Mouse (Mus musculus): ENCODE results near the gene Ugt1a8.

The Ugt1a8 gene

DNA sequence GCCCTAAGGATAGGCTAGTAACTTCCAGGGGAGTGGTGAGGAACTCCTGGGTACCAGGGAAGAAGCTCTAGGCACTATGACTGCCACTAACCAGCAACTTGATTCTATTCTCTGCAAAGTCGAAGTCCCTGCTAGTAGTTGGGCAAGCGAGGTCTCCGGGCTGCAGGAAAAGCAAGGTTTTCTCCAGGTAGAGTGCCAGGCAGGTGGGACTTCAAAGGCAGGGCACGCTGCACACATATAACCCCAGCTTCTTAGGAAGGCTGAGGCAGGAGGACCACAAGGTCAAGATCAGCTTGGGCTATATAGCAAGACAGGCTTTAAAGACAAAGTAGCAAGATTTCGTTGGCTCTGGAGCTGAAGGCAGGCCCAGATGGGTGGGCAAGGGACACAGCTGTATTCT, 176.2 kb downstream of the Ugt1a8 start:
- DNase-seq: no peak

DNA sequence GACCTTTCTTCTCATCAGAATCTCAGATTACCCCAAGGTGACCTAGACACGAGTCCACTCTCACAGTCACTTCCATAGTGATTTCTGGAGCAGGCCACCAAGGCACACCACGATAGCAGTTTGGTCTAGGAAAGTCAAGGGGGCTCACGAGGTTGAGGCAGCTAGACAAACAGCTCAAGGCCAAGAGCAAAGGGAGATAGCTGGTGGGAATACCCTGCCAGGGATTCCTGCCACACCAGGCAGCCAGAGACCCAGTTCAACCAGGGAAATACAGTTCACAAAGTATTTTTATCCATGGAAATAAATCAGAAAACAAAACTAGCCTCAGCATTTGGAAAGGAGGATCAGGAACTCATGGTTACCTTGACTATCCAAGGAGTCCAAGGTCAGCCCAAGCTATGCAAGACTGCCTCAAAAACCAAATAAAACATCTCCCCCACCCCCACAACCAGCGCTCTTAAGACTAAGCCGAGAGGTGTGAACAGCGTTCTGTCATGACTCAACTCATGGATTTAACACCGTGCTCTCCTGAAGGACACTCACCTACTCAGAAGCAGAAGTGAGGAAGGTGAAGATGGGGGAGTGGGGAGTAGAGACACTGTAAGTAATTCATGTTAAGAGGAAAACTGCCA, 176.7 kb downstream of the Ugt1a8 start:
- no peak for DNase-seq

DNA sequence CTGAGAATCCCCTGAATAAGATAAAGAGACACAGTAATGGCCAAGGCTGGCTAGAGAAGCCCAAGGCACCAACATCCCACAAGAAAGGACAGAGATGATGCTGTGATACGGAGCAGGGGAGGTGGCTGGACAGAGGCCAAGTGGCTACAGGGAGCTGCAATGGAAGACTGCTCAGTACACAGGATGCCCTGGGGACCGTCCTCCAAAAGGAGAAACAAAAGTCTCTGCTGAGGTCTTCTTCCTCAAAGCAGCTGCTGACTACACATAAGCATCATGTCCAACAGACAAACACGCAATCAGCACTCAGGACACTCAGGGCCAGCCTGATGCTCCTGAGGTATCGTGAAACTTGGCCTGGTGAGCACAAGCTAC, 177.2 kb downstream of the Ugt1a8 start:
- no peak for DNase-seq

DNA sequence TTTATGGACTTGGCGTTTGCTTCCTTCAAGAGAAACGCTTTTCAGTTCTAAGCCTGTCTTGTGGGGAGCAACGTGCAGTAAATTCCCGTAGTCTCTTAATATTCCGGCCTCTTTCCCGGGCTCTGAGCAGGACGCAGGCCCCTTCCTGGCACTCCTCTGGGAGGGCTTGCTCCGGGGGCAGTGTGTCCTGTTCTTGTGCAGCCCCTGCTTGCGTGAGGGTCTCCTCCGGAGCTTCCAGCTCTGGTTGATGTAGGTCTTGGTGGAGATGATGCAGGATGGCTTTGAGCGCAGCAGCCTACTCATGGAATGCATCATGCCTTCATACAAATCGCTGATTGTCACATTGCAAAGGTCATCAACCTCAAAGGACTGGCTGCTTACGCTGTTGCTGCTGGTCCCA, 178.5 kb downstream of the Ugt1a8 start:
- no peak for DNase-seq

DNA sequence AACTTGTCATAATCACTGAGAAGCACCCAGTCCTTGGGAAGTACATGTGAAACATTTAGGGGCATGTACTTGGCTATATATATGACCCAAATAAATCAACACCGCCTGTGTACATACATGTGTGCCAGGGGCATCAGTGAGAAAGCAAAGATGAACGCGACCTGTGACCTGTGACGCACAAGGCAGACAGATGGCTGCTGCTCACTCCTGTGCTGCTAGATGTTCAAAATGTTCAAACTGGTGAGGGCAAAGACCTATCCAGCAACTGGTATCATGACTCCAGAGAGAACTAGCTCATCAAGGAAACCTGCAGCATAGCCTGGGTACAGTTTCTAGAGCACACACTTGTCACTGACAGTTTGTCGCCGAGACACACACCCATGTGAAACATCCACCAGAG, 179.9 kb downstream of the Ugt1a8 start:
- peak; percentile 13 for DNase-seq

DNA sequence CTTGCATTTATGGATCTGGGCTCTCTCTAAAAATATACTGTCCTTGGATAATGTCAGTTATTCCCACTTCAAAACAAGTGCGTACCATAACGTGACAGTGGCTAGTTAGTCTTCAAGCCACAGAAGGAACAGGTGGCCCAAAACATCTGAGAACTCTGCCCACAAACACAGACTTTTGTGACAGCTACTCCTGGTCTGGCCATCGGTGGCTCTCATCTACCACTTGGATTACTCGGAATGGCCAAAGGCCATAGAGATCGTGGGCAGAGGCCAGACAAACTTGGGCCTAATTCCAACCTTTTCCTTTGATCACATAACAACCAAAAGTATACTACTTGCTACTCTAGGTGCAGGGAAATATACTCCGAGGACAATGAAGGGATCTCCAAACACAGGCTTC, 180.5 kb downstream of the Ugt1a8 start:
- DNase-seq: peak; percentile 14
